Mouse (Mus musculus) kidney, embryonic 16.5 days (tissue): Measurements from ENCODE around the gene Fau. TPM values are rescaled to one million over a fixed set of nuclear protein-coding genes. Genes with fewer than 3 reads are reported as not detected.

Source experiments
- ATAC-seq: fragments of 200-750 bp; cut with Nextera tagmentation; 2 replicates; pipeline ENCODE4 v1.8.0; 2017; ENCODE audit warnings: moderate TSS enrichment; ENCODE audit not compliant: low FRiP score, low TSS enrichment
- H3K27ac ChIP-seq: fragments of 300-500 bp; sonication (generic); 2 replicates; pipeline ENCODE4 v1.5.1; 2014; ENCODE audit warnings: low read length
- H3K27me3 ChIP-seq: fragments of 300-500 bp; sonication (generic); 2 replicates; pipeline ENCODE4 v1.6.1; 2014; ENCODE audit warnings: low read length, control low read depth, mixed read lengths; ENCODE audit not compliant: insufficient read depth
- H3K36me3 ChIP-seq: fragments of 300-500 bp; sonication (generic); 2 replicates; pipeline ENCODE4 v1.6.1; 2014; ENCODE audit warnings: low read length, control low read depth, mixed read lengths; ENCODE audit not compliant: insufficient read depth
- H3K4me1 ChIP-seq: fragments of 300-500 bp; sonication (generic); 2 replicates; pipeline ENCODE4 v1.6.1; 2014; ENCODE audit warnings: low read length, control low read depth, mixed read lengths; ENCODE audit not compliant: insufficient read depth
- H3K4me2 ChIP-seq: fragments of 300-500 bp; sonication (generic); replicated peaks from 2 replicates; pipeline ENCODE4 v1.6.1; 2014; ENCODE audit warnings: low read depth, low read length
- H3K4me3 ChIP-seq: fragments of 300-500 bp; sonication (generic); 2 replicates; pipeline ENCODE4 v1.5.1; 2014; ENCODE audit warnings: mild to moderate bottlenecking, low read length
- H3K9ac ChIP-seq: fragments of 300-500 bp; sonication (generic); replicated peaks from 2 replicates; pipeline ENCODE4 v1.6.1; 2014; ENCODE audit warnings: low read length
- H3K9me3 ChIP-seq: fragments of 300-500 bp; sonication (generic); 2 replicates; pipeline ENCODE4 v1.6.1; 2016; ENCODE audit warnings: low read length, control low read depth
- WGBS: fragments of 180-500 bp; shearing (Covaris S2); extraction: QIAGEN DNeasy Blood & Tissue Kit; methylation state at CpG from one replicate; pipeline ENCODE4 v1.1.7; 2014; 5-methylcytosine and 5-hydroxymethylcytosine counted together
- polyA plus RNA-seq: library from polyadenylated mRNA; unstranded; fragments of >200 nt; fragmentation: Nextera tagmentation; extraction: Ambion mirVana; gene quantifications from 2 replicates; pipeline ENCODE4 v1.2.1, GENCODE M21; 2015

Fau gene
- polyA plus RNA-seq = 644 and 690 TPM in 2 replicates

DNA sequence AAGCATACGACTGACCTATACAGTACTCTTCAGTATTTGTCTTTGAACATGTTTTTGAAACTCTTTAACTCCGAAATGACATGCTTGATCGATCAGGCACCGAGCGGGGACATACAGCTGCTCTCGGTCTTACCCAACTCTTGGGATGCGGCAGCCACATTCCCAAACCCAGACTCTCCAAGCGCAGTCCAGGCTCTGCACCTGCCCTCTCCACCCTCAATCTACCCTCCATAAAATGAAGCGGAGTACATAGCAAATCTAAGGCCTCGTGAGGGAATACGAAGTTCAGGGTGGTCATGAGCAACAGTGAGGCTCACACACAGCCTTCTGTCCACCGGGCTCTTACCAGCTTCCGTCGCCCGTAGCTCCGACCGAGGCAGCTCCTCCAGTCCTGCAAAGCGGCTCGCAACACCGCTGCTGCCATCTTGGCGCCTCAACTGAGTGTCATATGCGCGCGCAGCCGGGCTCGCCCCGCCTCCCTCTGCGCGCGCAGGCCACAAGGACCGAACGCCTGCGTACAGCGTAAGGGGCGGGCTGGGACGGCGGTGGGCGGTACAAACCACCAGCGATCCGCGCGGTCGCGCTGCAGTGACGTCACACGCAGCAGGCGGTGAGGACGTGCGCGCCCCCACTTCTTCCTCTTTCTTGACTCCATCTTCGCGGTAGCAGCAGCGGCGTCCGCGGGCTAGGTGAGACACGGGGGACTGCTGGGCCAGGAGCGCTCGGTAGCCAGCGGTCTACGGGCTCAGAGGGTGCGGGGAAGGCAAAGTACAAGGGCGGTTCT lies at the start of gene Fau, which contains the start of gene Mrpl49:
Gene Fau (plus strand): TSS at position 532 of the 784 bp plus-strand sequence.
Gene Mrpl49 (minus strand): TSS at position 473 of the 784 bp plus-strand sequence.
- Histone ChIP-seq H3K4me2 (peak within 1 kb of the TSS; percentile 88), H3K27ac (peak within 1 kb of the TSS; percentile 75), H3K4me3 (peak within 1 kb of the TSS; percentile 97), H3K36me3 (peaks cover 40% of the 10 kb centered on the region), H3K9me3 (no peaks in the 10 kb centered on the region), H3K27me3 (no peaks in the 10 kb centered on the region), H3K9ac (peak within 1 kb of the TSS; percentile 91), H3K4me1 (peaks cover 33% of the 10 kb centered on the region)
- ATAC-seq = peak; percentile 88
- WGBS = under 1% methylated on average over 55 of the region's 63 CpGs

DNA sequence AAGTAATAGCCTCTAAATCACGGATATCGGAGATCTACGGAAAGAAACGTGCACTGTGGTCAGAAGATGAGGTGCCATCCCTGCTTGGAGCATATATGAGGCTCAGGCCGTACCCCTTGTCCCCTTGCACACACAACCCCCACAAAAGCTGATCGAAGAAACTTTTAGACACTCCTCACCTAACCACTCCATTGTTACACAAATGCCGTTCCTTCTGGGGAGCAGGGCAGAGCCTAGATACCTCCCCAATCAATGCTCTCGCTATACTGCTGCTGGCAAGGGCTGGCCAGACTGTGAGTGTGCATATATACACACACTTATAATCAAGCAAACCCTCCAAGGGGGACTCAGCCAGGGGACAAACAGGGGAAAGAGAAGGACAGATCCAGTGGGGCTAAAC lies 48.5 kb upstream of the Fau start:
- no peak overlapping the region for H3K4me2 ChIP-seq
- no peak for ATAC-seq
- H3K27me3 ChIP-seq = no peaks in the 10 kb centered on the region
- 82% methylated on average over 8 of the region's 8 CpGs for WGBS
- 0 out of 2 replicates have a peak, but pooled peaks cover 4% of the 10 kb centered on the region for H3K36me3 ChIP-seq
- H3K9ac ChIP-seq = no peak overlapping the region
- H3K9me3 ChIP-seq = no peaks in the 10 kb centered on the region
- no peak overlapping the region for H3K27ac ChIP-seq
- H3K4me1 ChIP-seq = no peaks in the 10 kb centered on the region; the same call in 1 of the 2 replicates
- H3K4me3 ChIP-seq = no peak overlapping the region

DNA sequence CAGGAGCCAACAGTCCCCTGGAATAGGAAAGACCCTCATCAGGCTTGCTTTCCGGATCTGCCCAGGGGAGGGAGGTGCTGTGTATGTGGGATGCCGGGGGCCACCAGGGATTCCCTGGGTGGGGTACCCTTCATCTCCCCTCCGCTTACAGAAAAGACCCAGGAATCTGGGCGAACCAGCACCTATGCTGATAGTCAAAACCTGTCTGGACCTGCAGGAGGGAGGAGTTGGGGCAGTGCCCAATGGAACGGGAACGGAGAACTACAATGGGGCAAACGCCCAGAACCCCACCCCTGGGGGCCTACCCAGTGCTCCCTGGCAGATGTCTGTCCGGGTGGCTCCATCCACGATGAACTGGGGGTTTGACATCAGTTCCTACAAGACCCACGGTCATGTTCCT lies 44.0 kb upstream of the Fau start:
- Histone ChIP-seq H3K27me3 (no peaks in the 10 kb centered on the region), H3K4me2 (no peak overlapping the region), H3K27ac (no peak overlapping the region), H3K4me1 (peaks cover 16% of the 10 kb centered on the region), H3K9me3 (no peaks in the 10 kb centered on the region), H3K36me3 (0 out of 2 replicates have a peak, but pooled peaks cover 3% of the 10 kb centered on the region), H3K4me3 (no peak overlapping the region), H3K9ac (no peak overlapping the region)
- WGBS = 93% methylated on average over 10 of the region's 10 CpGs
- ATAC-seq = no peak

DNA sequence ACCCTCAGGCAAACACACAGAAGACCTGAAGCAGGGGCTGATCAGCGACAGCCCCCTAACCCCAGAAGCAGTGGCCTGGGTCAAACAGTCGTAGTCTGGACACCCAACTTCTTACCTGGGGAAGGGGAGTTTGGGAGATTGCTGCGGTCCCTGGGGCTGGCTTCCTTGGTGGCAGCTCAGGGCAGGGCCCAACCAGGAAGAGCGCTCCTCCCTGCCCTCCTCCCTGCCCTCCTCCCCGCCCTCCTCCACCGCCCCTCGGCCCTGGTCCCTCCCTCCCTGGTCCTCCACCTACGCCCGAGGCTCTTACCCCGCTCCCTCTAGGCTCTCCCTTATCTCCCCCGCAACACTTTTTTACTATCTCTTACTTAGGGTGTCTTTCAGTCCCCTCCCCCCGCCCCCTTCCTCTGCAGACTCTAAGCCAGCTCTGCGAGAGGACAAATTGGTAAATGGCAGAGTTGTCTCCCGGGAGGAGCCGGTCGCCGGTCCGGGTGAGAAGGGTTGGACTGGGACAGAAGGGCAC lies 42.6 kb upstream of the Fau start:
- H3K4me3 ChIP-seq = peak overlapping the region; percentile 53
- H3K36me3 ChIP-seq = no peaks in the 10 kb centered on the region
- under 1% methylated on average over 18 of the region's 18 CpGs for WGBS
- peak overlapping the region; percentile 58 for H3K9ac ChIP-seq
- H3K27me3 ChIP-seq = no peaks in the 10 kb centered on the region
- H3K9me3 ChIP-seq = no peaks in the 10 kb centered on the region
- ATAC-seq = peak; percentile 79
- peak overlapping the region; percentile 77 for H3K4me2 ChIP-seq
- peaks cover 16% of the 10 kb centered on the region for H3K4me1 ChIP-seq
- peak overlapping the region; percentile 65 for H3K27ac ChIP-seq

DNA sequence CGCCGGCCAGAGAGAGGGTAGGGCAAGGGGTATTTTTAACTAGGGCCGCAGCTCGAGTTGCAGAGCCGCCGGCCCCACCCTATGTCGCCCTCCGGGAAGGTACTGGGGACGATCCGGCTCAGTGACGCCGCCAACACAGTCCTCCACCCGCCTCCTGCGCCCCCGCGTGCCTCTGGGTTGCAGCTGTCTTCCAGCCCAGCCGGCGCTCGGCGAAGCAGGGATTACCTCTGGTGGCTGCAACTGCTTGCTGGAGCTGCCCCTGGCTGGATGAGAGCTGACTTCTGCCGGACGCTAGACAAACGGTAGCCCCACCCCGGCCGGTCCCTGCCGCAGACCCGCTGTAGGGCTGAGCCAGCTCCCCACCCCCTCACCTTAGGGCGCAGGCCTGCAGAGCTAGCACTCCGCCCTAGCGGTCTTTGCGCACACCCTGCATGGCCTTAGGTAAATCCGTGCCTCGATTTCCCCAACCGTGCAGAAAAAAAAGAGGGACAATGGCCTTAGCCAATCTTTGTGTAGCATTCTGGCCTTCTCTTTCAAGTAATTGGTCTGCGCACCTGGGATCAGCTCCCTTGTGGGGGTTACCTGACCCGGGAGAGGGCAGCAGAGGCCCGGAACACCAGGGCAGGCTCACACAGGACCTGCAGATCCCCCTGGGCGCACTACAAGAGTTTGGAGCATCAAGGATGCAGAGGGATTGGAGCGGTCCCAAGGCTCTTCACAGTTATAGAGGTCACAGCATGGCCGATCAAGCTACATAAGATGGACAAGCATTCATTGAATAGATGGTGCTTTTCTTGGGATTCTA lies 41.9 kb upstream of the Fau start, which contains the start of gene Capn1:
Gene Capn1 (minus strand): TSS at position 387 of the 805 bp plus-strand sequence.
- Histone ChIP-seq H3K27me3 (no peaks in the 10 kb centered on the region), H3K9me3 (no peaks in the 10 kb centered on the region), H3K4me2 (peak within 1 kb of the TSS; percentile 77), H3K9ac (peak within 1 kb of the TSS; percentile 58), H3K4me1 (peaks cover 16% of the 10 kb centered on the region), H3K4me3 (peak within 1 kb of the TSS; percentile 53), H3K27ac (peak within 1 kb of the TSS; percentile 65), H3K36me3 (no peaks in the 10 kb centered on the region)
- ATAC-seq = peak; percentile 82
- 2% methylated on average over 40 of the region's 40 CpGs for WGBS

DNA sequence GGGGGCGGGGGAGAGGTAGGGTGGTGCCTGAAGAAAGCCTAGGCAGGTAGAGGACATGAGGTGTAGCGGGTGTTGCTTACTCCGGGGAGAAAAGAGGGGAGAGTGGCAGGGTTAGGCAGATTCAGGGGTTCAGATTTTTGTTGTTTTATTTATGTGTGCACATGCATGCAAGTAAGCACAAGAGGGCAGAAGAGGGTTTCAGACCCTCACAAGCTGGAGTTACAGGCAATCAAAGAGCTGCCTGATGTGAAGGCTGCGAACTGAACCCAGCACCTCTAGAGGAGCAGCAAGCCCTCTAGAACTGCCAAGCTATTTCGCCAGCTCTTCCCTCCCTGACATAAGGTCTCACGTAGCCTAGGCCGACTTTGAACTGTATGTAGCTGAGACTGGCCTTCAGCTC lies 41.1 kb upstream of the Fau start:
- no peaks in the 10 kb centered on the region for H3K36me3 ChIP-seq
- no peak overlapping the region; the same call in 1 of the 2 replicates for H3K4me2 ChIP-seq
- no peak overlapping the region for H3K4me3 ChIP-seq
- H3K27ac ChIP-seq = no peak overlapping the region
- WGBS = 42% methylated on average over 7 of the region's 7 CpGs
- no peaks in the 10 kb centered on the region for H3K9me3 ChIP-seq
- no peaks in the 10 kb centered on the region for H3K27me3 ChIP-seq
- no peak overlapping the region for H3K9ac ChIP-seq
- peaks cover 16% of the 10 kb centered on the region for H3K4me1 ChIP-seq
- no peak for ATAC-seq

DNA sequence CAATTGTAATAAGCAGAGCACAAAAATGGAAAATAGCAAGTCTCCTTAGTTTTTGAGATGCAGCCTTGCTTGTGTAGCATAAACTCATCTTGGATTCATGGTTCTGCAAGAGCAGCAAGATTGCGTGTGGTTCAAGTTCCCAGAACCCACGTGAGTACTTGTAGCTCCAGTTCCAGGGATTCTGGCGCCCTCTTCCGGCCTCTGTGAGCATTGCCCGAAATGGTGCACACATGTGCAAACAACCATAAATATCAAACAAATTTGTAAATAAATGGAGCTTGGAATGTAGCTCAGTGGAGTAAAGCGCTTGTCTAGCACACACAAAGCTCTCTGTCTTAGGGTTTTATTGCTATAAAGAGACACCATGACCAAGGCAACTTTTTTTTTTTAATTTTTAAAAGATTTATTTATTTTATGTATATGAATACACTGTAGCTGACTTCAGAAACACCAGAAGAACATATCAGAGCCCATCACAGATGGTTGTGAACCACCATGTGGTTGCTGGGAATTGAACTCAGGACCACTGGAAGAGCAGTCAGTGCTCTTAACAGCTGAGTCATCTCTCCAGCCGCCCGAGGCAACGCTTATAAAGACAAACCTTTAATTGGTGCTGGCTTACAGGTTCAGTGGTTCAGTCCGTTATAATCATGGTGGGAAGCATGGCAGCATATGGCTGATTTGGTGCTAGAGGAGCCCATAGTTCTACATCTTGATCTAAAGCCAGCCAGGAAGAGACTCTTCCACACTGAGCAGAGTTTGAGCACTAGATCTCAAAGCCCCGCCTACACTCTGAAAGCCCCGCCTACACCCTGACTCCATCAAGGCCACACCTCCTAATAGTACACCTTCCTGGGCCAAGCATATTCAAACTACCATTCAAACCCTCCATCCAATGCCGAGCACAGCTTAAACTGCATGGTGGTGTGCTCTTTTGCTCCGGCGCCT lies 39.2 kb upstream of the Fau start:
- Histone ChIP-seq H3K27me3 (no peaks in the 10 kb centered on the region), H3K4me2 (no peak overlapping the region), H3K9me3 (no peaks in the 10 kb centered on the region), H3K4me1 (peaks cover 16% of the 10 kb centered on the region), H3K9ac (no peak overlapping the region), H3K27ac (no peak overlapping the region), H3K36me3 (no peaks in the 10 kb centered on the region), H3K4me3 (no peak overlapping the region)
- 30% methylated on average over 15 of the region's 15 CpGs for WGBS
- ATAC-seq = no peak

DNA sequence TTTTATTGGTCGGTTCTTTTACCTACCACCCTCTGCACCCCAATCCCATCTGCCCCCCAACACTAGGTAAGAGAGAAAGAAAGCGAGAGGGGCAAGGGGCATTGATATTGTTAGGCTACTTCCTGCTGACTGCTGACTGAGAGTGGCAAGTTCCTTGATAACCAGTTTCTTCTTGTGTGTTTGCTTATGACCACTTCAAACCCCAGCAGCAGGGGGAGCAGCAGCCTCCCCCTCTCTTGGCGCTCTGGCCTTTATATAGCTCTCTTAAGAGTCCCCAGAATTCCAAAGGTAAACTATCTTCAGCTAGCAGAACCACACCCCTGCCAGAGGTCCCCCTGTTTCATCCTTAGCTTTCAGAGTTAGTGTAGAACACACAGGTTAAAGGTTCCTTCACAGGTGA lies 37.4 kb upstream of the Fau start:
- Histone ChIP-seq H3K9me3 (no peaks in the 10 kb centered on the region), H3K36me3 (no peaks in the 10 kb centered on the region), H3K9ac (no peak overlapping the region), H3K4me1 (peaks cover 7% of the 10 kb centered on the region), H3K27ac (no peak overlapping the region), H3K4me3 (no peak overlapping the region), H3K4me2 (no peak overlapping the region), H3K27me3 (no peaks in the 10 kb centered on the region)
- 57% methylated on average over 3 of the region's 3 CpGs for WGBS
- no peak for ATAC-seq

DNA sequence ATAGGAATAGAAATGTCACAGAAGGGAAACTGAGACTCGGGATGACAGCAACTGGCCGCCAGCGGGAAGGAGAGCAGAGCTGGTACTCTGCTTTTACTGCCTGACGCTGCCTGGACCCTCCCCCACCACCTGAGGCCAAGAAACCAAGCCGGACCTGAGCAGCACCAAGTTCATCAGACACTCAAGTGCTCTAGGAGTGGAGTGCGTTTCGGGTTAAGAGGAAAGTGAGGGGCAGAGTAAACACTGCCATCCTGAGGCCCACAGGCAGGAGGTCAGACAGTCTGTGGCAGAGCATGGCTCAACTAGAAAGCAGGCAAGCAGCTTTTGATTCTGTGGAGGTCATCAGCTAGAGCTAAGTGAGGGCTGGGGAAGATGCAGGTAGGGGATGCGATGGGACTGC lies 34.6 kb upstream of the Fau start:
- no peak for ATAC-seq

More for the DNA sequence above, 34.6 kb upstream of the Fau start:
- Histone ChIP-seq H3K27ac (no peak overlapping the region), H3K9me3 (no peaks in the 10 kb centered on the region), H3K27me3 (no peaks in the 10 kb centered on the region), H3K9ac (no peak overlapping the region), H3K36me3 (no peaks in the 10 kb centered on the region), H3K4me1 (no peaks in the 10 kb centered on the region), H3K4me2 (no peak overlapping the region), H3K4me3 (no peak overlapping the region)
- WGBS = 52% methylated on average over 8 of the region's 8 CpGs
